Mouse (Mus musculus): ENCODE measurements around the gene Mchr1.

The Mchr1 gene

DNA sequence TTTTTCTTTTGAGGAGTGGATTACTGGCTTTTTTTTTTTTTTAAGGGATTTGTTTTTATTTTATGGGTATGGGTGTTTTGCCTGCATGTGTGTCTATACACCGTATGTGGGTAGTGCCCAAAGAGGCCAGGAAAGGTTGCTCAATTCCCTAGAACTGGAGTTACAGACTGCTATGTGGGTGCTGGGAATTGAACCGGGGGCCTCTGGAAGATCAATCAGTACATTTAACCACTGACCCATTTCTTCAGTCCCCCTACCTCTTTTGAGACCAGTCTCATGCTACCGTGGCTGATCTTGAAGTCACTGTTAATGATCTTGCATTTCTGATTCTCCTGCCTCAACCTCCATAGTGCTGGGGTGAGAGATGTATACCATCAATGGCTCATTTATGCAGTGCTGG lies 8.0 kb upstream of the Mchr1 start:
- no peak for DNase-seq (ENCODE audit: low spot score in 2 of 2)

GRCm38 (mm10) chr15:81228258-81228657 lies 7.0 kb upstream of the Mchr1 start:
- DNase-seq (ENCODE audit: low spot score in 2 of 2) = no peak

DNA sequence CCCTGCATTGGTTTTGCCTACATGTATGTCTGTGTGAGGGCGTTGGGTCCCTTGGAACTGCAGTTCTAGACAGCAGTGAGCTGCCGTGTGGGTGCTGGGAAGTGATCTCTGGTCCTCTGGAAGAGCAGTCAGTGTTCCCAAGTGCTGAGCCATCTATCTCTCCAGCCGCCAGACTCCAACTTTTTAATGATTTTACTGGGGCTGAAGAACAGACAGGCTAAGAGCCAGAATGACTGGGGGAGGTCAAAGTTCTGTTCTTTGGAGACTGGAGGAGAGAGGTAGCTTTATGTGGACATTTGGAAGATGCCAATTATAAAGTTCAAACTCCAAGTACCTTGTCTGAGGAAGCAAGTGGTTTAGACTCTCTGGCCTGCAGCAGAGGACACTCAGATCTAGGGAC lies 5.5 kb upstream of the Mchr1 start:
- DNase-seq (ENCODE audit: low spot score in 2 of 2) = no peak

DNA sequence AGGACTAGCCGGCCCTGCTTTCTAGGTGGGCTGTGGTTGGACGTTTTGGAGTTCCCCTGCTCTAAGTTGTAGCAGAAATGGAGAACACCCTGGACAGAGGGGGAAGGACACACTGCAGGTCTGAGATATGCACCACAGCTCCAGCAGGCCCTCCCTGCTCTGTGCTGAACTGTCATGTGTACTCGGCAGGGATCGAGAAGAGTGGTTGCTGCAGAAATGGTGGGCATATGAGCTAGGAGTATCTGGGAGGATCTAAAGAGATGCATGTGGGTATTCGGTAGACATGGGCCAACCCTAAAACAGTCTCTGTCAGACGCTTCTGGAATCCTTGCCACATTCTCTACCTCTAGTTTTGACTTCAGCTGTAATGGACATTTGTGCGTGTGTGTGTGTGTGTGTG lies 4.0 kb upstream of the Mchr1 start:
- DNase-seq (ENCODE audit: low spot score in 2 of 2) = no peak

GRCm38 (mm10) chr15:81236062-81236461 lies 763 bp downstream of the Mchr1 start:
- DNase-seq (ENCODE audit: low spot score in 2 of 2) = no peak

GRCm38 (mm10) chr15:81237471-81237870 lies 2.2 kb downstream of the Mchr1 start:
- no peak for DNase-seq (ENCODE audit: low spot score in 2 of 2)

- DNase-seq (ENCODE audit: low spot score in 2 of 2) = no peak
These were observed 4.0 kb downstream of the Mchr1 start for GRCm38 (mm10) chr15:81239261-81239660.

DNA sequence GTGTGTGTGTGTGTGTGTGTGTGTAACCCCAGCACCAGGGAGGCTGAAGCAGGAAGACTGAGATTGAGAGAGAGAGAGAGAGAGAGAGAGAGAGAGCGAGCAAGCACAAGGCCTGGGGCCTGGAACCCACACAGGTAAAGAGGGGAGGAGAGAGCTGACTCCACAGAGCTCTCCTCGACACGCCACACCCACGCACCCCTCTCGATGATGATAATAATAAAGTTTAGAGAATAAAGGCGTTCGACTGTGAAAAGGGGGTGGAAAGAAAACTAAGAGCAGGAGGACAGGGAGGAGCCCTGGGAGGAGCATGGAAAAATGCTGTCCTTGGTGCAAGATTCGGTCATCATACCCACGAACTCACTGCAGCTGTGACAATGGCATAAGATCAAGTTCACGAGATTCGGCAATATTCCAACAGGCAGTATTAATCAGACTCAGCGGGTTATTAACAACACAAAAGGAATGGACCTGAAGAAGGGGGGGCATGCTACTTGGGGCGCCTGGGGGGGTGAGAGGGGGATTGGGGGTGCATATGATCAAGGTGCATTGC lies 4.6 kb downstream of the Mchr1 start:
- no peak for DNase-seq (ENCODE audit: low spot score in 2 of 2)

DNA sequence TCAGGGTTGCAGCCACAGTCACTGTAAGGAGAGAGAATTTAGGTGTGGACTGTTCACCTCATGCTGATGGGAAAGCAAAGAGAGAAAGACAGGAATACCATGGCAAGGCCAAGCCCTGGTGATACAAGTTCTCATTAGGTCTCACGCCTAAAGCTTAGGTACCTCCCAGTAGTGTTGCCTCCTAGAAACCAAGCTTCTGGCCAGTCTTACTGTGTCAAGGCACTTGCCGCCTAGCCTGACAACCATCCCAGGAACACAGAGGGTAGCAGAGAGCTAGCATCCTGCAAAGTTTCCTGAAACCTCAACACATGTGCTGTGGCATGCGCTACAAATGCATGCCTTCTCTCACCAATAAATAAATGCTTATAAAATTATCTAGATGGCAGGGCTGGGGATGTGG lies 11.6 kb downstream of the Mchr1 start:
- DNase-seq (ENCODE audit: low spot score in 2 of 2) = no peak

- no peak for DNase-seq (ENCODE audit: low spot score in 2 of 2)
These were observed 12.5 kb downstream of the Mchr1 start for GRCm38 (mm10) chr15:81247583-81248340.

DNA sequence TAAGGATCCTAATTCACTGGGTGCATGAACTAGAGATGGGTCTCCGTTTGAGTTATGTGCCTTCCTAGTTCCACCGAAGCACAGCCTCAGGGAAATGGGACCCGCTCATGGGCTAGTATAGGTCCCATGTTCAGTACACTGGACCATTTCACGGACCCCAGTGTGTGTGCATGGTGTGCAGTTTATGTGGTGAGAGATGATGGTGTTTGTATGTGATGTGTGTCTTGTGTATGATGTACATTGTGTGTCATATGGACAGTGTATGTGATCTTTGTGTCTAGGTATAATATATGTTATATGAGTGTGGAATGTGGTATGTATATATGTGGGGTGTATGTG lies 13.0 kb downstream of the Mchr1 start:
- DNase-seq (ENCODE audit: low spot score in 2 of 2) = no peak

- no peak for DNase-seq (ENCODE audit: low spot score in 2 of 2)
These were observed 13.8 kb downstream of the Mchr1 start for GRCm38 (mm10) chr15:81248951-81249579.

DNA sequence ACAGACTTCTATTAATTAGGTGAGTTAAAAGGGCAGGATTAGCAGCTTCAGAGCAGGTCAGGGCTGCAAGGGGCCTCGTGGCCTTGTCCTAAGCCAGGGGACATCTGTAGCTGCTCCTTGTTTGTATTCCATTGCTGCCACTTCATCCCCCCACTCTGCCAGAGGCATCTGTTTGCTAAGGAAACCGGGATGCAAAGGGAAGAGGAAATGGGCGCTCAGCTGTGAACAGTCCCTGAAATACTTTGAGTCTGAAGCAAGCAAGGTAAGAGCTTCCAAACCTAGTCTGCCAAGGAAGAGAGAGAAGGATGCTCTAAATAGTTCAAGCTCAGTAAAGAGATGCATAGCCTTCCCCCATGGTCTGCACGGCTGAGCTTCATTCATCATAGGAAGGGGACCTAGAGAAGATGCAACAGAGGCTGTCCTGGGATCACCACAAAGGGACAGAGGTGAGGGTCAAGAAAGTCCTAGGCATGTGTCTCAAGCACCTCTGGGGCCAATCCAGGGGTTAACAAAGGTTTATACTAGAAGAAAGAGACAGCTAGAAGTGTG lies 17.4 kb downstream of the Mchr1 start:
- no peak for DNase-seq (ENCODE audit: low spot score in 2 of 2)

GRCm38 (mm10) chr15:81253585-81253984 lies 18.3 kb downstream of the Mchr1 start:
- no peak for DNase-seq (ENCODE audit: low spot score in 2 of 2)

GRCm38 (mm10) chr15:81254113-81254640 lies 18.9 kb downstream of the Mchr1 start:
- DNase-seq (ENCODE audit: low spot score in 2 of 2) = no peak

DNA sequence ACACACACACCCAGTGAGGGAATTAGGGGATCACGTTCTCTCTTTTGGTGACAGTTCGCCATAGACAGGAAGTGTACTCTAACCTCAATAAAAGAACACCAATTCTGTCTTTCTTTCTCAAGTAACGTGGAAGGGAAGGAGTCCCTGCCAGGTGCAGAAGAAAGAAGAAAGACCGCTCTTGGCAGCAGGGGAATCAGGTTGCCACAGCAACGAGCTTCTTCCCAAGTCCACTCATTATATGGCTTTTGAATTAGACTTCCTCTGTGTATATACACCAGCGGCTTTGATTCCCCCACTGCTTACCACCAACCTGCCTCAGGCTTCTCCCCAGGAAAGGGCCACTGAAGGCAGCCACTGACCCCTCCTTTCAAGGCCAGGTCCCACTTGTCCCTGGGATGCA lies 19.8 kb downstream of the Mchr1 start:
- no peak for DNase-seq (ENCODE audit: low spot score in 2 of 2)

GRCm38 (mm10) chr15:81258296-81258695 lies 23.0 kb downstream of the Mchr1 start:
- DNase-seq (ENCODE audit: low spot score in 2 of 2) = no peak

GRCm38 (mm10) chr15:81259304-81259703 lies 24.0 kb downstream of the Mchr1 start:
- DNase-seq (ENCODE audit: low spot score in 2 of 2) = no peak

- no peak for DNase-seq (ENCODE audit: low spot score in 2 of 2)
These were observed 24.9 kb downstream of the Mchr1 start for GRCm38 (mm10) chr15:81260208-81260607.

GRCm38 (mm10) chr15:81264392-81265095 lies 29.2 kb downstream of the Mchr1 start:
- DNase-seq (ENCODE audit: low spot score in 2 of 2) = no peak

DNA sequence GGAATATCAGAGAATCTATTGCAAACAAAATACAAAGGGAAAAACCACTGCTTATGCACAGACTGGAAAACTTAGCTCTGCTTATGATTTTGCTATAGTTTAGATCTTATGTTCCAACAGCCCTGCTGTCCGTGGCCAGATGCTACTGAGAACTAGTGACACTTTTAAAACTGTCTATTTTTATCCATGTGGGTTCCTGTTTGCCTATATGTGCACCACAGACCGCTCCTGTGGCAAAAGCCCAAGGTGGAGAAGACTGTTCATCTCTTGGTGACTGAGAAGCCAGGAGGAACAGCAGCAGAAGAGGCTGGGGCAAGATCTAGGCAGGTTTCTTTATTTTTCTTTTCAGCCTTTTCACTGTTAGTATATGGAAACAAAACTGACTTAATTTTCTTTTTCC lies 32.1 kb downstream of the Mchr1 start:
- DNase-seq (ENCODE audit: low spot score in 2 of 2) = no peak

All from spleen, postnatal 36 days (tissue).